Mouse (Mus musculus) megakaryocyte progenitor cell, adult 5-6 weeks (primary cell): ENCODE results near the gene Gm9195. TPM values are rescaled to one million over a fixed set of nuclear protein-coding genes. Genes with fewer than 3 reads are reported as not detected.

Experiments used
- ATAC-seq: replicated peaks from 2 replicates; pipeline ENCODE4 v1.8.0; 2016; ENCODE audit warnings: mild to moderate bottlenecking, moderate TSS enrichment, inconsistent platforms; ENCODE audit not compliant: poor library complexity
- total RNA-seq, 2 experiments: library from RNA; stranded (forward) in 1 of 2; stranded (reverse) in 1 of 2; fragments of 157-497, 149-512 nt in 1 of 2; fragments of 200-1000 nt in 1 of 2; gene quantifications; 2 replicates each; pipeline versions ENCODE4 v1.2.3 to v1.2.4; 2015 to 2017

Gene Gm9195
- total RNA-seq, 2 experiments from 2014 or later: not detected

DNA sequence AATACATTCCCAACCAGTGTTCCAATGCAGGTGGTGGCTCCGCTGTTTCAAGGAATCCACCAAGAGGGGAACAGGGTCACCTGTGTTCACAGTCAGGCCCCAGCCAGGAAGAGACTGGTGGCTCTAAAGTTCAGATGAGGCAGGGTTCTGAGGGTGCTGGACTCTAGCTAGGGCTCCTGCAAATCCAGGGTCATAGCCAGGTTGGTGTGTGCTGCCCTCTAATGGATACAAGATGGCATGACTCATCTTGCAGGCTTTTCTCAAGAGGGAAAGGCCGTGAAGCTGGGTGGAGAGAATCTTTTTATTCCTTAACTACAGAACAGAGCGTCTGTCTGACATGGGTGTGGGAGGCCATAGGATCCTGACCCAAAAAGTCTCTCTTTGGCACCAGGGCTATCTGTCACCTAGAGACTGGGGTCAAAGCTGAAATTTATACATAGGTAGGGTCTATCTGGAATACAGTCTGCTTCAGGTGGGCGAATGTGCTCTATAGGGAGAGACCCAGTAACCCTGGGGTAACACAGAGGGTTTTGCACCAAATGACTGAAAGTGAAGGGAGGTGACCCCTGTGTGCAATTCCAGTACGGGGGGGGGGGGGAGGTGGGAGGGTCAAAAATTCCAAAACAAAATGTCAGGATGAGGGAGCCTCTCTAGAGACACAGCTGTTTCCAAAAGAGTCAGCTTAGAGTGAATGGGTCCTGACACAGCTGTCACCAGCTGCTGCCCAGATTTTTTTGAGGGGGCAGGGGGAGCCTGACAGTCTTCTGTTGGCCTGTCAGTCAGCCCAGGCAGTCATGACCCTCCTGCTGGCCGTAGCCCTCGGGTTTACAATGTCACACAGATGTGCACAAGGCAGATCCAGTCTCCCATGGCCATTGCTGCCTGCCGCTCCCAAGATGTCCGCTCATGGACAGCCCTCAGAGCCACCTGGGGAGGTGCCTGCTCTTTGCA is 44.2 kb downstream of the Gm9195 start:
- peak; percentile 79 for ATAC-seq

DNA sequence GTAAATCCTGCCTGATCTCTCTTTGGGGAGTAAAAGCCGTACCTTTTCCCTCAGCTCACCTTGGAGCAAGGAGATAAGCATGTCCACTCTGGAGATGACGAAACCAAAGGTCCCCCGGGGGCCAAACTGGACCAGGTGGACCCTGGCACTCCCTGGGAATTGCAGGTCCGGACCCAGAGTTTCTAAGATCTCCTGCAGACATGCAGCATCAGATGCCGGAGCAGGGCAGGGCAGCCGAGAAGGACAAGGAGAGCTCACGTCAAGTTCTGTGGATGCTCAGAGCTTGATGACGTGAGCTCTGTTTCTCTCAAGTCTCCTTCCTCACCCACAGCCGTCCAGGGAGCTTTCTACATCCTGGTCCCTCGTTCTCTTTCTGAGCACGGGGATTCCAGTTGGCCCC is 48.7 kb downstream of the Gm9195 start:
- ATAC-seq: no peak

DNA sequence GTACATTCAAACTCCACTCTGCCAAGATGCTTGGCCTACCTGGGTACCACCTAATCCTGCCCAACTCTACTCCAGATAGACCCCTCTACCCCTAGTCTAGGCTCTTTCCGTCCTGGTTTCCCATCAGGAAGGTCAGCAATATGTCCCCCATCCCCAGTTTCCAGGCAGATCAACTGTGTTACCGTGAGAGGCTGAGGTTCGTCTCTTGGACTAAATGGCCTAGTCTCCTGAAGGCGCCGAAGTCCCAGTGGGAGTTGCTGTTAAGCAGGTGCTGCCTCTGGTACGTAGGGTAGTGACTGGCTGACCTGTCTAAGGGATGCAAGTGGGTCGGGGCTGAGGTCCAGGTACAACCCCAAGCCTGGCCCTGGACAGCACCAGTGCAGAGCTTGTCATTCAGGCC is 50.7 kb downstream of the Gm9195 start:
- no peak for ATAC-seq

GRCm38 (mm10) chr14:72440436-72440835 is 51.2 kb downstream of the Gm9195 start:
- no peak for ATAC-seq

- ATAC-seq: no peak
These were observed 52.7 kb downstream of the Gm9195 start for GRCm38 (mm10) chr14:72438976-72439375.

- ATAC-seq: no peak
These were observed 101.9 kb downstream of the Gm9195 start for GRCm38 (mm10) chr14:72389696-72390095.

GRCm38 (mm10) chr14:72389288-72389687 is 102.3 kb downstream of the Gm9195 start:
- no peak for ATAC-seq

DNA sequence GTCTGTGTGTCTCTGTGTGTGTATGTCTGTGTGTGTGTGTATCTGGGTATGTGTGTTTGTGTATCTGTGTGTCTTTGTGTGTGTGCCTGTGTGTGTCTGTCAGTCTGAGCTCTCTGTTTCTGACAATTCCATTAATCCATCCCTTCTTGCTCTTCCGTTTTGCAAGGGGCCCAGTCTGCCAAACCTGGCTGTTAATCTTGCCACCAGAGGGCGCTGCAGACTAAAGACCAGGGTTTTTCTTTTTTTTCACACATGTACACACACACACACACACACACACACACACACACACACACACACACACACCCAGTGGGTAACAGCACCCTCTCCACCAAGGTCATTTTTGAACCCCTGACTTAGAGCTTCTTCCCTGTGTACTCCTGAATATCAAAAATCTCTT is 114.4 kb downstream of the Gm9195 start:
- ATAC-seq: no peak

Other genes with a start within 250 kb of the Gm9195 start
- gene Fndc3a, start 218.2 kb upstream of the Gm9195 start, total RNA-seq (2015): 48.9 and 52.9 TPM in 2 replicates
- gene Fndc3a, start 218.2 kb upstream of the Gm9195 start, total RNA-seq (2017): 36.0 and 56.3 TPM in 2 replicates